Mouse (Mus musculus): Measurements from ENCODE around the gene Brd2.

- no peak for TF ChIP-seq CTCF (conservative IDR thresholded peaks at IDR 0.05; ENCODE audit: low read length)
- no peak for TF ChIP-seq POU5F1 (IDR thresholded peaks at IDR 0.05; ENCODE audit: borderline replicate concordance, low read length)
- TF ChIP-seq NANOG (IDR thresholded peaks at IDR 0.05; ENCODE audit: borderline replicate concordance, low read length): no peak
These were observed 17.8 kb upstream of the Brd2 start for GRCm38 (mm10) chr17:34140240-34140639.
